Mouse (Mus musculus) B cell, adult 67 days (primary cell): ENCODE measurements around the gene Fkbp3. TPM values are rescaled to one million over a fixed set of nuclear protein-coding genes. Genes with fewer than 3 reads are reported as not detected.

Experiments
- total RNA-seq, 2 experiments: library from RNA; stranded (reverse); gene quantifications; 4 replicates each; pipeline ENCODE4 v1.2.4; 2023

Gene Fkbp3
- 10 to 100 TPM; 75.9 to 83.7 TPM for total RNA-seq

GRCm38 (mm10) chr12:65073611-65074178 is at the start of gene Fkbp3:
Gene Fkbp3, minus strand, starts transcription at chr12:65074007.

DNA sequence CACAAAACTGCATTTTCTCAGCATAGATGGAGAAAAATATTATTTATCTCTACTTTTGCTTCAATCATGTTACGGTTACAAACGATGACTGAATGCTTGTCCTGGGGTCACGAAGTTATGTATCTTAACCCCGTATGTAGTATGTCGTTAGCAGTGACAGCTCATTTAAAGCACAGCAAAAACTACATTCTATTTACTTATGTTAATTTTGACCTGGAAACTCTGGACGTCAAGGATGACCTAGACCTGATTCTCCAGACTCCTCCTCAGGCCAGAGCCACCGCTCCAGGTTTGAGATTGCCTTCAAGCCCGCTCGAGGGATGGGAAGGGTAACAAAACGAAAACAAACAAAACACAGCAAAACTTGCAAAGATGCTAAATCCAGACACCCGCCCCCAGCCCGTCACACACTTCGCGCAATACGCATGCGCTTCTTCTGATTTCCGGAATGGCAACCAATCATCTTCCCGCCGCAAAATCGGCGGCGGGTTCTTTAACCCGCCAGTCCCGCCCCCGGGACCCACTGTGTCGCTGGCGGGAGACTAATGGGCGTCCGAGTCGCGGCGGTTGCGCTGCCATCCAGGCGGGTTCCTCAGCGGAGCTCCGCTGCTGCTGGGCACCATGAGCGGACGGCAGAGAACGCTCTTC is 1.4 kb upstream of the Fkbp3 start, which contains the start of gene Fancm:
Gene Fancm (plus strand): TSS at position 519 of the 648 bp plus-strand sequence.

DNA sequence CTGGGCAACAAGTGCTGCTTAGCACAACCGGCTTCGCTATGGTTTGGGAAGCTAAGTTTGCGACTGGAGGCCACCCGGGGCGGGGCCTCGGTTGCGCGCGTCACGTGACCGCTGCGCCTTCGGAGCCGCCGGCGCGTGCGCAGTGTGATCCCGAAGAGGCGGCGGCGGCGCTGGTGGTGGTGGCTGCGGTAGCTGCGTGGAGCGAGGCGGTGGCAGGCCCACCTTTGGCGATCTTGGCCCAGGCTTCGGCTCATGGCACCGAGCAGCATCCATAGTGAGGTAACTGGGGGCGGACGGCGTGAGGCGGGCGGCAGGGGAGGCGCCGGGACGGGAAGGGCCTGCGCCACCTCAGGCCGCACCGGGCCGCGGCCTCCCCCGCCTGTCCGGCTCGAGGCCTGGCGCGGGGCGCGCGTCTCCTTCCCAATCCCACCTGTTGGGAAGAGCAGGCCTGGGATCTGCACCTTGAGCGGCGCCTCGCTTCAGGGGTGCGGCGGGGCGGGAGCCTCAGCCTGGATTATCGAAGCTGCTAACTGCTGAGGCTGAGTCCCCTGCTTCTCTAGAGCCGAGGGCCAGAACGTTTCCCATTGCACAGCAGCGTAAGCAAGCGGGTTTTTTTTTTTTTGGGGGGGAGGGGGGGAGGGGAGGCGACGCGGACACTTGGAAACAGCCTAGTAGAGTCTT is 37.5 kb downstream of the Fkbp3 start, which contains the start of gene Prpf39:
Gene Prpf39 (plus strand): TSS at position 144 of the 681 bp plus-strand sequence.

Other genes starting within 250 kb of the Fkbp3 start
- gene Gm527, start 156.1 kb downstream of the Fkbp3 start, total RNA-seq, result 1 to 10 TPM; 6.3 to 8.9 TPM
- gene Klhl28, start 108.5 kb downstream of the Fkbp3 start, total RNA-seq, result 10 to 100 TPM; 28.9 to 31.5 TPM
- 10 to 100 TPM; 66.0 to 66.8 TPM for gene Togaram1, start 108.2 kb downstream of the Fkbp3 start, total RNA-seq
- 100 to 1,000 TPM; 153 to 159 TPM for gene Prpf39, start 37.7 kb downstream of the Fkbp3 start, total RNA-seq
- 10 to 100 TPM; 27.7 to 28.7 TPM for gene Fancm, start 1.6 kb upstream of the Fkbp3 start, total RNA-seq
- gene Mis18bp1, start 98.6 kb upstream of the Fkbp3 start, total RNA-seq, result 1 to 10 TPM; 2.3 to 2.4 TPM
- gene Wdr20rt, start 151.5 kb upstream of the Fkbp3 start, total RNA-seq, result under 1 TPM in 1 of 2 experiments, not detected in 1; 0.36 TPM